Mouse (Mus musculus): ENCODE results near the gene Slc38a10. TPM values are rescaled to one million over a fixed set of nuclear protein-coding genes. Genes with fewer than 3 reads are reported as not detected.
A peak's percentile ranks its signal among the peaks of the same experiment; 100 is the strongest.

Slc38a10 gene
- total RNA-seq (2021): 100 to 1,000 TPM; 107 to 123 TPM
- long read RNA-seq, full-length matches to known transcripts: 8 of 28 reads
- long read RNA-seq, partial matches to known transcripts: 2 of 28 reads
- long read RNA-seq, other reads (novel, unspliced or antisense): 18 of 28 reads

- DNase-seq (ENCODE audit: low spot score in 2 of 2): peak; percentile 100
These were observed at the start of gene Slc38a10 for GRCm38 (mm10) chr11:120151113-120151494. Slc38a10 (minus strand) TSS chr11:120151346.

DNA sequence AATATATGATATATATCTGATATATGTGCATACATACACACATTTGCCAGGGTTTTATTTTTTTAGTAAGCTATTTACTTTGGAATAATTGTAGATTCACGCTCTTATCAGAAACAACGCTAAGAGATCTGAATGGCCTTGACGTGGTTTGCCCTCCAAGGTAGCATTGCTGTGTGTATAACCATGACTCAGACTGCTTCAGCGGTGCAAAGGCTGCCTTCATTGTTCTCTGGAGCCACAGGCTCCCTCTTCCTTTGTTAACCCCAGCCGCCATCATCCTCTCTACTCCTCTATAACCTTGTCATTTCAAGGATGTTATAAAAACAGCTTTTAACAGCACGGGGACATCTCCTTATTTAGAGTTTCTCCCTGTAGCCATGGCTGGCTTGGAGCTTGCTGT lies 49.5 kb upstream of the Slc38a10 start:
- DNase-seq (ENCODE audit: low spot score in 2 of 2): no peak

- no peak for DNase-seq (ENCODE audit: low spot score in 2 of 2)
These were observed 48.6 kb upstream of the Slc38a10 start for GRCm38 (mm10) chr11:120199766-120200165.

DNA sequence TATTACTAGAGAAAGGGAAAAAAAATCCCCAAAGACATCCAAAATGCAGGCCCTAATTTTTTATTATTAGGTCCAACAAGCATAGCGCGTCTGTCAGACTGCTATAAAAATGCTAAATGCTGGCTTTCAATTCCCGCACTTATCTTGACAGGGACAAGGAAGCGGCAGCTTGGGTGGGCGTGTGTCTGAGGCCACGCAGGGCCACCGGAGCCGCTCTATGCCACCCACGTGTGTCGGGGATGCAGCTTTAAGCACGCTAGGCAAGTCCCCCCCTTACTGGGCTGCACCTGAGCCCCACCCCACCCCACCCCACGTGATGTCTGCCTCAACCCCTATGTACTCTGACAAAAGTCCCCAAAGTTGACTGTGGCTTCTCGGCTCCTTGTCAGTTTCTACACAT lies 47.7 kb upstream of the Slc38a10 start:
- DNase-seq (ENCODE audit: low spot score in 2 of 2): no peak

- no peak for DNase-seq (ENCODE audit: low spot score in 2 of 2)
These were observed 39.6 kb upstream of the Slc38a10 start for GRCm38 (mm10) chr11:120190526-120191412.

DNA sequence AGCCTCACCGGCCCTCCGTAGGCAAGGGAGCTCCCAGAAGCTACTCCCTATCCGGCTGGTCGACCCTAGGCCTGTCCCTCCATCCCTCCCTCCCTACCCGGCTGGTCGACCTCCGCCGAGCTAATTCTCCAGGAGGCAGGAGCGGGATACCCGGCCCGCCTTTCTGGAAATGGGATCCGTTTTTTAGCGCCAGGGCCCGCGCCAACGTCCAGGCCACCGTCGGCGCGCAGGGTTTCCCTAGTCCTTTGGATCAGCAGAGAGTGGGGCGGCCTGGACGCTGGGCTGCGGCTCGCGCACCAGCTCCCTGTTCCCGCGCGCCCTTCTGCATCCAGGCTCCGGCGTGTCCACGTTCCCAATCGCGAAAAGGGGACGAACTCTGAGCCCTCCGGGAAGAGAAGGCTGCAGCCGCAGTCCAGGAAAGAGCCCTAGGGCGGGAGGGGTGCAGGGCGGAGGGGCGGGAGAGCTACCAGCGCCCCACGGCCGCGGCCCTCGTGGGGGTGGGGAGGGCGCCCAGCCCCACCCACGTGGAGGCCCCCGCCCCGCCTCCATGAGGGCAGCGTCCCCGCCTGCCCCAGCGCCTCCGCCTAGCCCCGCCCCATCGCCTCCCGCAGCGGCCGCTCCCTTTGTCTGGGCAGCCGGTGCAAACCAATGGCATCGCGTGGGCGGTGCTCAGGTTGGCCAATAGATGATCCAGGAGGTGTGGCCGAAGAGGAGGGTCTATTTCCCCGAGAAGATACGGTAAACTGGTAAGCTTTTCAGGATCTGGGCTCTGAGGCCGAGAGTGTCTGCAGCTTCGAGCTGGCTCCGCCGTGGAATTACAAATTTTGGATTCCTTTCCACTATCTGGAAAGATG lies 38.5 kb upstream of the Slc38a10 start:
- DNase-seq (ENCODE audit: low spot score in 2 of 2): peak; percentile 98 to 99

DNA sequence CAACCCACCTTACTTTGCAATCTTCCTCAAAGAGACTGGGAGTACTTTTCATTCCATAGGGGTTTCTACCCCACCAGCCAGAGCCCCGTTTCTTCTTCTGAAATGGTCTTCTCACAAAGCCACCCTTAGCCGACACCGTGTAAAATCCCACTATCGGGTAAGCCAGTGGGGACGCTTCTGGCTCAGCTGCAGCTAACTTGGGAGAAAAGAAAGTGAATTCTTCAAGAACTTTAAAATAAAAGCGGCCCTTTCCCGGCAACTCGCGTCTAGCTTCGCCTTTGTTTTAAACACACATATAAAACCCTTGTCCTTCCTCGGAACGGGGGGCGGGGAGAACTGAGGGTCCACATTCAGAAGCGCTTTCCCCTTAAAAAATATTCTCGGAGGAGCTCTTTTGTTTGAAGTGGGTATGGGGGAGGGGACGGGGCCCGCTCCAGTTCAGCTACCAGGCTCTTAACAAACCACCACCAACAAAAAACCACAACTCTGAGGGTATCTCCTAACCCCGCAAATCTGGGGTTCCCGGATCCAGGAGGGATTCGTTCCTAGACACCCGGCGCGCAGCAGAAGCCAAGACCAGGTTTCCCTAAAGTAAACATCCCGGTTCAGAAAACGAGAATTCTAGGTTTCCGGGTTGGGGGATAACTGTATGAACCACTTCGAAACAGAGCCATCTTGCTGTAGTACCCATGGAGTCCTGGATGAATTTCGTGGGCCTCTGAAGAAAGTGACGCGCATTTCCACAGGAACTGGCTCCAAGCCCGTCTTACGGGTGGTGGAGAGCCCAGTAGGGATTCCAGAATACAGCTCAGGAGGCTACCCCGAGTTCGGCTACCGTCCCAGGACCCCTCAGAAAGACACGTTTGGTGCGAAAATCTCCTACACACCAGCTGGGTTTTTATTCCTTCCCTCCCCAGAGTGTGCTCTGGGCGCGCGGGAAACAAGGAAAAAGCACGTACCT lies 37.6 kb upstream of the Slc38a10 start:
- peak; percentile 59 to 66 for DNase-seq (ENCODE audit: low spot score in 2 of 2)

- DNase-seq (ENCODE audit: low spot score in 2 of 2): peak; percentile 59 to 66
These were observed 36.9 kb upstream of the Slc38a10 start for GRCm38 (mm10) chr11:120188102-120188480.

DNA sequence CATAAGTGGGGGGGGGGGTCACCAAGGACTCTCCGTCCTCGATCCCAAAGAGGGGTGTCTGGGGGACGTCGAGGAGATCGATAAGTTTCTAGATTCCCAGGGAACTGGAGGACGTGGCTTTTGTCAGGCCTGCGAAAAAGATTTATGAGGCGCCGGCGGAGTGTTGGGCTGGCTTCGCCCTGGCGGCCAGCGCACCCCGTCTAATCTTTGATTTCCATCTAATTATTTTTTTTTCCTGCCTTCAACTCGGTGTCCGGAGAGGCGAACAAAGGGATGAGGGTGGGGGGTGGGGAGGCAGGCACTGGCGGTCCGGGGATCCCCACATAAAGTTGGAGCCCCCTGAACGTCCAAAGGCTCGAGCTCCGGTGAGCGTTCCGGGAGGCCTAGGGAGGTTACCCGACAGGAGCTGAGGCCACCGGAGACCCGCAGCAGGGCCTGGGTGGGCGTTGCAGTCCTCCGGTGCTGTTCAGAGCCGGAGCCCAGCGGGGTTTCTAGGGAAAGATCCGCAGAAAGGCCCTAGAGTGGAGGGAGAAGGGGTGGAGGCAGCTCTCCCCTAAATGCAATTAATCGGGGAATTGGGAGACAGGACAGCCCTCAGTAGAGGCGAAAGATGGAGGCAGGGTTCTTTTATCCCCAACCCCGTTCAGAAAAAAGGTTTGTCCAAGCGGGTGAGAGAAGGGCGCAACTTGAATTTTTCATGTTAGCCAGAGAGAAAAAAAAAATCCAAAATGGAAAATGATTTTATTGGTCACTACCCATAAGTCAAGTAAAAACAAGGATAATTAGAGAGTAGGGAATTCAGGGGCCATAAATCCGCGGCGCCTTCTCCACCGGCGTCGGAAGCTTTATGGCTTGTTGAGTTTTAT lies 36.3 kb upstream of the Slc38a10 start:
- DNase-seq (ENCODE audit: low spot score in 2 of 2): peak; percentile 32 to 52

GRCm38 (mm10) chr11:120186821-120187235 lies 35.7 kb upstream of the Slc38a10 start:
- peak; percentile 38 to 56 for DNase-seq (ENCODE audit: low spot score in 2 of 2)

- no peak for DNase-seq (ENCODE audit: low spot score in 2 of 2)
These were observed 35.1 kb upstream of the Slc38a10 start for GRCm38 (mm10) chr11:120186145-120186740.

DNA sequence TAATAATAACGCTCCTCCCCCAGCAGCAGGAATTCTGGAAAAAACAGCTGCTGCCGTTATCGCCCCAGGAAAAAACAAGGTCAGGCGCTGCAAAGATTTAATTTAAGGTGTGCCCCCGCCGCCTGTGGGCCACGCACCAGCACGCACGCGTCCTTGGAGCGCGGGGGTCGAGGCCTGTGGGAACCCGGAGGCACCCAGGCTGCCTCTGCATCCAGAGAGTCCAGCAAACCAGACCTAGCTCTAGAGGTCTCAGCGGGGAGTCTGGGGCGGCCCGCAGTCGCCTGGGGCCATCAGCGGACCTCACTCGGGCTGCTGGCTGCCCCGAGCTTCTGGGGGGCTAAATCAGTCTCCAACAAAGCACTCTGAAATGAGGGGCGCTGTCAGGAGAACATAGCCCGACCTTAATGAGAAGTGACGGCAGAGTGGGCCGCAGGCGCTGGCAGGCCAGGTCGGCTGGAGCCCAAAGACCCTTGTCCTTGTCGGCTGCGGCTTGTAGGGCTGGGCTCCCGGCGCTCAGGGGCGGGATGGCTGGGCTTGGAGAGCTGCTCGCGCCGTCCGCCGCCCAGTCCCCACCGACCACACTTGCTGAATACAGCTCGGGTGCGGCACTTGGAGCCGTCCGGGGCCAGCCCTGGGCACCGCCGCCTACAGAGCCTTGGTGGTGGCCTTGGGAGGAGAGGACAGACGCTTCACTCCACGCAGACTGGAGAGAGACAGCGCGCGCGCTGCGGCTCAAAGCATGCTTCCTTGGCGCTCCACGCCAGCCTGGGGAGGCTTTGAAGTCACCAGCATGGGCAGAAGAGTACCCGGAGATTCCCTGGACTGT lies 34.4 kb upstream of the Slc38a10 start:
- DNase-seq (ENCODE audit: low spot score in 2 of 2): peak; percentile 53 to 54

GRCm38 (mm10) chr11:120184371-120185315 lies 33.5 kb upstream of the Slc38a10 start:
- DNase-seq (ENCODE audit: low spot score in 2 of 2): peak in 1 of 2 experiments; percentile 28

- DNase-seq (ENCODE audit: low spot score in 2 of 2): no peak
These were observed 32.6 kb upstream of the Slc38a10 start for GRCm38 (mm10) chr11:120183708-120184107.

- no peak for DNase-seq (ENCODE audit: low spot score in 2 of 2)
These were observed 32.0 kb upstream of the Slc38a10 start for GRCm38 (mm10) chr11:120183180-120183579.

DNA sequence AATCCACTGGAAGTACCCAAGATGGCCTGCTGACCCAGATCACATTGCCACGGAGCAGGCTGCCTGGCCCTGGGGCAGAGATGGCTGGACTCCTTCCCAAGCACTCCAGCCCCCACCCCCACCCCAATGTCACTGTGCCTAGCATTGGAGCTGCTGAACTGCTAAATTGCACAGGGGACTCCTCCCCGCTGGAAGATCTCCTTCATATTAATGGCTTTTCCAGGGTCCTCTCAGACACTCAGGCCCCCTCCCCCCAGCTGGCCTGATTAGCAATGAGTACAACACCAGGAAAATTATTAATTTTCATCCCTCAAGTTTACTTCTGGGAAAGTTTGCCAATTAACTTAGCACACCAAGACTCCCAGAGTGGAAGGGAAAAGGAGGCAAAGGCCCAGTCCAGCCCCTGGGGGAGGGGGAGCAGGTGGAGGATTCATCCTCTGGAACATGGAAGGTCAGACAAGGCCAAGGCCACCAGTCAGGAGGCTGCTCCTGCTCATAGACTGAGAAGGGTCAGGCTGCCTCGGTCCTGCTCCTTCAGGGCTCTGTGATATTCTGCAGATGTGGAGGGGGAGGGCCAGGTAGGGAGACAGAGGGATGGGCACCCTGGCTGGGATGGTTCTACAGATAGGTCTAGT lies 31.4 kb upstream of the Slc38a10 start:
- DNase-seq (ENCODE audit: low spot score in 2 of 2): no peak

- no peak for DNase-seq (ENCODE audit: low spot score in 2 of 2)
These were observed 30.2 kb upstream of the Slc38a10 start for GRCm38 (mm10) chr11:120181379-120181778.
